Mouse (Mus musculus) forebrain, embryonic 13.5 days (tissue): Measurements from ENCODE around the gene Ptprj. TPM values are rescaled to one million over a fixed set of nuclear protein-coding genes. Genes with fewer than 3 reads are reported as not detected.

ENCODE experiments used
- ATAC-seq: fragments of 200-750 bp; cut with Nextera tagmentation; 2 replicates; pipeline ENCODE4 v1.8.0; 2017
- H3K27ac ChIP-seq: fragments of 300-500 bp; sonication (generic); 2 replicates; pipeline ENCODE4 v1.5.1; 2015; ENCODE audit warnings: inconsistent platforms, mild to moderate bottlenecking, moderate library complexity
- H3K27me3 ChIP-seq: fragments of 300-500 bp; sonication (generic); 2 replicates; pipeline ENCODE4 v1.6.1; 2015; ENCODE audit warnings: mild to moderate bottlenecking, inconsistent platforms
- H3K36me3 ChIP-seq: fragments of 300-500 bp; sonication (generic); 2 replicates; pipeline ENCODE4 v1.6.1; 2015; ENCODE audit warnings: mild to moderate bottlenecking, inconsistent platforms; ENCODE audit not compliant: poor library complexity, severe bottlenecking
- H3K4me1 ChIP-seq: fragments of 300-500 bp; sonication (generic); 2 replicates; pipeline ENCODE4 v1.6.1; 2015; ENCODE audit warnings: inconsistent platforms
- H3K4me2 ChIP-seq: fragments of 300-500 bp; sonication (generic); 2 replicates; pipeline ENCODE4 v1.6.1; 2015; ENCODE audit warnings: inconsistent platforms, mild to moderate bottlenecking, moderate library complexity
- H3K4me3 ChIP-seq: fragments of 300-500 bp; sonication (generic); 2 replicates; pipeline ENCODE4 v1.5.1; 2015; ENCODE audit warnings: mild to moderate bottlenecking, inconsistent platforms
- H3K9ac ChIP-seq: fragments of 300-500 bp; sonication (generic); 2 replicates; pipeline ENCODE4 v1.6.1; 2015; ENCODE audit warnings: mild to moderate bottlenecking, inconsistent platforms
- H3K9me3 ChIP-seq: fragments of 300-500 bp; sonication (generic); replicated peaks from 2 replicates; pipeline ENCODE4 v1.6.1; 2016; ENCODE audit warnings: inconsistent platforms
- WGBS: fragments of 180-500 bp; shearing (Covaris S2); methylation state at CpG from one replicate; pipeline ENCODE4 v1.1.7; 2015; 5-methylcytosine and 5-hydroxymethylcytosine counted together
- polyA plus RNA-seq: library from polyadenylated mRNA; unstranded; fragments of >200 nt; fragmentation: Nextera tagmentation; extraction: Ambion mirVana; gene quantifications from 2 replicates; pipeline ENCODE4 v1.2.1, GENCODE M21; 2015

Gene Ptprj
- 2.1 and 2.2 TPM in 2 replicates for polyA plus RNA-seq

DNA sequence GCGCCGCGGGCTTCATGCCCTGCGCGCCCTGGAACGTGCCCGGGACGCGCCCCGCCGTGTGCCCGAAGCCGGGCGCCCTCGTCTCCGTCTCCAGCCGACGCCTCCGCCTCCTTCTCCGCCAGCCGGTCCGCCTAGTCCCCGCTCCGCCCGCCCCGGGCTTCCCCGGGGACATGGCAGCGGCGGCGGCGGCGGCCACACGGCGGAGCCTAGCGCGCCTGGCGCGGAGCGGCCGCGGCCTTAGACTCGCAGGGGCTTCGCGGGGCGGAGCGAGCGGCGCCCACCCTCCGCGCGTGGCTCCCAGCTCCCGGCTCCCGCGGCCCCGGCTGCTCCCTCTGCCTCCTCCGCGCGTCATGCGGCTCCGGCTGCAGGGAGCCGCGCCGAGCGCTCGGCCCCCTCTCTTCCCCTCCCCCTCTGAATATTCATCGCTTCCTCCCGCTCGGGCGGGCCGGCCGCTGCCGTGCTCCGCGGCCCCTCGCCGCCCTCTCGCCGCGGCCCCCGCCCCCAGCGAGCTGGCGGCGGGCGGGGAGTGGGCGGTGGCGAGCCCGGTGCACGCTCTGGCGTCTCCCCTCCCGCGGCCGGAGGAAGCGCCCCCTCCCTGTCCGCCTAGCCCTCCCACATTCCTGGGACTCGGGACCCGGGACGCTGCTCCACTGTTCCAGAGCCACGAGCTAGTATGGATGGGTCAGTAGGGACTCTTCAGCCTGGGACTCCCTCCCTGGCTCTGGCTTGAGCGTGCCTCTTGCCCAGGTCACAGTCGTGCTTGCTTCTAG lies at the start of gene Ptprj:
TSS of gene Ptprj (minus strand) at position 412 of the 770 bp plus-strand sequence.
- Histone ChIP-seq H3K9ac (peak within 1 kb of the TSS; percentile 81), H3K4me3 (peak within 1 kb of the TSS; percentile 81), H3K27me3 (peaks cover 7% of the 10 kb centered on the region; the same call in 1 of the 2 replicates), H3K27ac (peak within 1 kb of the TSS; percentile 75), H3K4me1 (peaks cover 12% of the 10 kb centered on the region), H3K9me3 (no peaks in the 10 kb centered on the region), H3K36me3 (no peaks in the 10 kb centered on the region), H3K4me2 (peak within 1 kb of the TSS; percentile 97)
- ATAC-seq: peak; percentile 86
- whole genome bisulfite sequencing: under 1% methylated on average over 60 of the region's 100 CpGs

DNA sequence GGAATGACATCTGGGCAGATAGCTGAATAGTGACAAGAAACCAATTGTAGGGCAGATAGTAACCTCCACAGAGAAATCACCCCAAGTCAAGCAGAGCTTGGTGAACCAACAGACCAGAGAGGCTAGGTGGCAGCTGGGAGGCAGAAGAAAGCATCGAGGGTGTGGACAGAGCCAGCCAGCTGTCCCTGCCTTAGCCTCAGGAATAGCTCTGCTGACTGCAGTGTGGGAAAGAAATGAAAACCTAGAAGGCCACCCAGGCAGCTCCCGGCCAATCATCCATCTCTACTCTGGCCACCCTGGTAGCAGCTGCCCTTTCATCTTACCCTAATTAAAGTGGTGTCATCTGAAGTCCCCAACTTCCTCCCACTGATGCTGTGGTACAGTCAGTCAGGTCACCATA lies 49.1 kb upstream of the Ptprj start:
- Histone ChIP-seq H3K27ac (no peak overlapping the region), H3K36me3 (no peaks in the 10 kb centered on the region), H3K4me1 (no peaks in the 10 kb centered on the region), H3K9ac (no peak overlapping the region), H3K4me3 (no peak overlapping the region), H3K9me3 (no peaks in the 10 kb centered on the region), H3K4me2 (no peak overlapping the region), H3K27me3 (no peaks in the 10 kb centered on the region)
- ATAC-seq: no peak
- WGBS: 70% methylated on average over 2 of the region's 2 CpGs

DNA sequence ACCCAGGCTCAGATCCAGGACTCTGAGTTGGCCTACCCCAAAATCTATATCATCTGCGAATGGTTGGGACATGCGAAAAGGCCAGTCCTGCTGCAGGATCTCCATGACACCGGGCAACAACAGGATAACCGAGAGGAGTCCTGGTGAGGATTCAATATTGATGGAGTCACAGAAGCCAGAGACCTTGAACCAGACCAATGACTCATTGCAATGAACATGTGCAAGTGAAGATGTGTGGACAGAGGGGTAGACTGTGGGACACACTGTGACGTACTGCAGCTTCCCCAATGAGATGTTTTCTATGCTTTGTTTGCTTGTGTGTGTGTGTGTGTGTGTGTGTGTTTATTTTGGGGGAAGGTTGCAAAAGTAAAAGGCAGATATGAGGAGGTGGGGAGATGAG lies 47.8 kb upstream of the Ptprj start:
- H3K4me1 ChIP-seq: 0 out of 2 replicates have a peak, but pooled peaks cover 4% of the 10 kb centered on the region
- no peak overlapping the region for H3K27ac ChIP-seq
- H3K36me3 ChIP-seq: no peaks in the 10 kb centered on the region
- H3K4me2 ChIP-seq: no peak overlapping the region
- H3K9ac ChIP-seq: no peak overlapping the region
- H3K27me3 ChIP-seq: no peaks in the 10 kb centered on the region
- H3K4me3 ChIP-seq: no peak overlapping the region
- ATAC-seq: no peak
- H3K9me3 ChIP-seq: no peaks in the 10 kb centered on the region
- WGBS: 91% methylated on average over 5 of the region's 5 CpGs

DNA sequence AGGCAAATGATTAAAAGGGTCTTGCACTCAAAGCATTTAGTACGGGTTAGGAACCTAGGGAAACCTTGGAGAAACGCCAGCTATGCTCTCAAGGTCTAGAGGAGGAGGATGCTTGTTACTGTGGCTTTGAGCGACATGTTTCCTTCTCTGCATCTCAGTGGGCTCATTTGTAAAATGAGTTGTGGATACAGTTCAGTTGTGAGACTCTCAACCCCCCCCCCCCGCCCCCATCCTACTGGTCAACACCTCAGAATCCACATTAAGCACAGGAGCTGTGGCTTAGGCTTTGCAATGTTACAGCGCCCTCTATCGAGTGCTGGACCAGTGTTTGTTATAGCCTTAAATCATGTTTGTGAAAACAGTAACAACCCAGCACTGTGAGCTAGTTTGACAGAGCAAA lies 44.5 kb upstream of the Ptprj start:
- H3K4me2 ChIP-seq: no peak overlapping the region
- ATAC-seq: peak; percentile 85
- H3K9me3 ChIP-seq: no peaks in the 10 kb centered on the region
- no peaks in the 10 kb centered on the region for H3K36me3 ChIP-seq
- H3K9ac ChIP-seq: no peak overlapping the region
- no peaks in the 10 kb centered on the region for H3K27me3 ChIP-seq
- WGBS: 6% methylated on average over 6 of the region's 6 CpGs
- H3K27ac ChIP-seq: no peak overlapping the region
- H3K4me3 ChIP-seq: no peak overlapping the region
- H3K4me1 ChIP-seq: 0 out of 2 replicates have a peak, but pooled peaks cover 4% of the 10 kb centered on the region

DNA sequence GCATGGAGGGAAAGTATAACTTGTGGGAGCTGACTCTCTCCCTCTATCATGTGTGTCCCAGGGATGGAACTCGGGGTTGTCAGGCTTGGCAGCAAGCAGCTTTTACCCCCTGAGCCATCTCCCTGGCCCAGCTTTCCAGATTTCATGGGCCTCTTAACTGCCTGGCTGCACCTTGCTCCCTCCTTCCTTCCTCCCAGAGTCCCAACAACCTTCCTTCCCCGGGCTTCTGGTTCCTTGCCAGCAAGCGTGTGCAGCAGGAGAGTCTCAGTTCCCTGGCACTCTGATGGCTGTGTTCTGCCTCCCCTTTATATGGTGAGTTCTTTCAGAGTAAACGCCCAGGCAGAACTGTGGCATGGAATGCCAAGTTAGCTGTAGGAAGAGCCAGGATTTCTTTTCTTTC lies 43.9 kb upstream of the Ptprj start:
- 0 out of 2 replicates have a peak, but pooled peaks cover 4% of the 10 kb centered on the region for H3K4me1 ChIP-seq
- H3K9me3 ChIP-seq: no peaks in the 10 kb centered on the region
- H3K9ac ChIP-seq: no peak overlapping the region
- ATAC-seq: peak; percentile 70
- H3K27ac ChIP-seq: no peak overlapping the region
- H3K4me2 ChIP-seq: no peak overlapping the region
- H3K4me3 ChIP-seq: no peak overlapping the region
- WGBS: 26% methylated on average over 4 of the region's 4 CpGs
- H3K27me3 ChIP-seq: no peaks in the 10 kb centered on the region
- H3K36me3 ChIP-seq: no peaks in the 10 kb centered on the region

DNA sequence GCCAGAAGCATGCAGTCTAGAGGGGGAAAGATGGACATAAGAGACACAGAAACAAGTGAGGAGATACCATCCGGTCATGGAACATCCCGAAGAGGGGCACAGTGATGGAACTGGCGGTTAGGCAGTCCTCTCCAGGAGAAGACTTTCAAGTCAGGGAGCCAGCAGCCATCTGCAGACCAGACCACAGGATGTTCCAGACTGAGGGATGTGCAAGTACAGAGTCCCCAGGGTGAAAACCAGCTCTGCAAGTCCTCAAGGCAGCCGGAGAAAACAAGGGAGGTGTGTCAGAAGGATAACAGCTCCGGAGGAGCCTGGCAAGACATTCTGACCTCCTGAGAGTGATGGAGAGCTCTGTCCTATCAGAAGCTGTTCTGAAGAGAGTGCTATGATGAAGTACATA lies 40.4 kb upstream of the Ptprj start:
- Histone ChIP-seq H3K9me3 (no peaks in the 10 kb centered on the region), H3K4me2 (no peak overlapping the region), H3K36me3 (no peaks in the 10 kb centered on the region), H3K9ac (no peak overlapping the region), H3K4me3 (no peak overlapping the region), H3K27ac (no peak overlapping the region), H3K27me3 (no peaks in the 10 kb centered on the region), H3K4me1 (0 out of 2 replicates have a peak, but pooled peaks cover 4% of the 10 kb centered on the region)
- 88% methylated on average over 5 of the region's 5 CpGs for WGBS
- ATAC-seq: no peak

DNA sequence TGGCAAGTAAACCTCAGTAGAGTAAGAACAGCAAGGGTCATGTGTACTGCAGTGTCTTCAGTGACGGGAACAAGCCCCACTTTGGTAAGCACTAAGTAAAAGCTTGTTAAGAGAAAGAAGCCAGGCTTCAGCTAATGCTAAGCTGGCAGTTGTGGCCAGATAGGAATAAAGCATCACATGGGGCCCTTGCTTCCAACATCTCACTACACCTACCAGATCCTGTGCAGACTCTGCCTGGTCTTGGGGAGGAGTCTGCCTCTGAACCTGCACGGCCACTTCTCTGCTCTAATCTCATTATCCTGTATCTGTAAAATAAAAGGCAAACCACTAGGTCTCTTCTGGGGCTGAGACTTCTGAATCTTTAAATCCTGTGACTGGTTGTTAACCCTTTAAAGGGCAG lies 39.2 kb upstream of the Ptprj start:
- no peaks in the 10 kb centered on the region for H3K36me3 ChIP-seq
- no peak overlapping the region for H3K27ac ChIP-seq
- WGBS: 22% methylated on average over 2 of the region's 2 CpGs
- H3K4me3 ChIP-seq: no peak overlapping the region
- 0 out of 2 replicates have a peak, but pooled peaks cover 4% of the 10 kb centered on the region for H3K4me1 ChIP-seq
- H3K9ac ChIP-seq: no peak overlapping the region
- no peak overlapping the region for H3K4me2 ChIP-seq
- no peak for ATAC-seq
- H3K9me3 ChIP-seq: no peaks in the 10 kb centered on the region
- no peaks in the 10 kb centered on the region for H3K27me3 ChIP-seq

DNA sequence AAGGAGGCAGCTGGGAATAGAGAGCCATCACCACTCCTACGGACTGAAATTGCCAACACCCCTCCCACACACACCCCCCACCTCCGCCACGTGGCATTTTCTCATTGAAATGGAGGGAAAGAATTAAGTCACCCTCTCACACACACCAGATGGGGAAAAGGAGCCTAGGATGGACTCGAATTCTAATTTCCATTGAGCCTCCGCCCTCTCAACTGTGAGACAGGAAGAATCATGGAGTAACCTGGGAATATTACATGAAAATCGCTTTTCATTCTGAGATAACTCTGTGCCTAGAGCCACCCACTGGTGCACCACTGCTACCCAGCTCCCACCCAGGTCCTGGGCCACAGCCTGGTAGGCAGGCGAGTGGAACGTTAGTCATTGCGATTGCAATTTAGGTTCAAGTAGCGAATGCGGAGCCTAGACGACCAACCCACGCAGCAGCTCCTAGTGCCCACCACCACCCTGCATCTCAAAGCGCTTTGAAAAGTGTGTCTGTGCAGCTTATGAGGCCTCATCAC lies 34.3 kb upstream of the Ptprj start:
- ATAC-seq: no peak
- Histone ChIP-seq H3K9ac (no peak overlapping the region), H3K4me3 (no peak overlapping the region), H3K4me1 (no peaks in the 10 kb centered on the region), H3K27me3 (no peaks in the 10 kb centered on the region), H3K27ac (no peak overlapping the region), H3K9me3 (no peaks in the 10 kb centered on the region), H3K36me3 (no peaks in the 10 kb centered on the region), H3K4me2 (no peak overlapping the region)
- WGBS: 85% methylated on average over 14 of the region's 14 CpGs

DNA sequence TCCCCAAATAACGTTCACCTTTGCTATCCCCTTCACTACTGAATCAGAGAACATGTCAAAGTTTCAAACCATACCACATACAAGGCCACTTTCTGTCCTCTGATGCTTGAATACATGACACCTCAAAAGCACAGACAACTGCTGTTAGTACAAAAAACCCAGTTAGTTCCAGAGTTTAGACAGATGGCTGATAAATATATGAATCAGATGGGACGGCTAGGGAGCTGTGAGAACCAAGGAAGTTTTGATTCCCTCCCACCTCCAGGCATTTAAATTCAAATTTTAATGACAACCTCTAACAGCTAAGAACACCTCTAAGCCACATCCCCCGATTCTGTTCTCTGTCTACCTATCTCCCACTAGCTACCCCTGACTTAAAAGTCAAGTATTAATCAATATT lies 33.1 kb upstream of the Ptprj start:
- Histone ChIP-seq H3K4me1 (no peaks in the 10 kb centered on the region), H3K27ac (no peak overlapping the region), H3K36me3 (no peaks in the 10 kb centered on the region), H3K4me2 (no peak overlapping the region), H3K9me3 (no peaks in the 10 kb centered on the region), H3K27me3 (no peaks in the 10 kb centered on the region), H3K9ac (no peak overlapping the region), H3K4me3 (no peak overlapping the region)
- no peak for ATAC-seq
- WGBS: 82% methylated on average over 3 of the region's 3 CpGs

DNA sequence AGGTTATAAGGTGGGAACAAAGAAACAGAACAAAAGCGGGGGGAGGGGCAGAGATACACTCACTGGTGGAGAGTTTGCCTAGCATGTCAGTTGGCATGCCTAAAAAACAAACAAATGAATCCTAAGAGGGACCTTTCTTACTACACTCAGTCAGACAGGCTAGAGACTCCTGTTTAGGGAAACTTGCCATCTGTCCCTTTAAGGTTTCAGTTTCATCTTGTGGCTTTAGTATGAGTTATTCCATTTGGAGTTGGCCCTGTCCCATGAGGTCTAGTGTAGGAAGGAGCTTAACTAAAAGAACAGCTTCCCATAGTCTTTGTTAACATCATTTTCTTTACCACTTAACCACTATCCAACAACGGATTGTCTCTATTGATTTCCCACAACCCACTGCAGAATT lies 32.6 kb upstream of the Ptprj start:
- Histone ChIP-seq H3K9ac (no peak overlapping the region), H3K4me2 (no peak overlapping the region), H3K4me3 (no peak overlapping the region), H3K27ac (no peak overlapping the region), H3K4me1 (no peaks in the 10 kb centered on the region), H3K36me3 (no peaks in the 10 kb centered on the region), H3K27me3 (no peaks in the 10 kb centered on the region), H3K9me3 (no peaks in the 10 kb centered on the region)
- ATAC-seq: no peak
- WGBS: 84% methylated on average over 2 of the region's 2 CpGs

DNA sequence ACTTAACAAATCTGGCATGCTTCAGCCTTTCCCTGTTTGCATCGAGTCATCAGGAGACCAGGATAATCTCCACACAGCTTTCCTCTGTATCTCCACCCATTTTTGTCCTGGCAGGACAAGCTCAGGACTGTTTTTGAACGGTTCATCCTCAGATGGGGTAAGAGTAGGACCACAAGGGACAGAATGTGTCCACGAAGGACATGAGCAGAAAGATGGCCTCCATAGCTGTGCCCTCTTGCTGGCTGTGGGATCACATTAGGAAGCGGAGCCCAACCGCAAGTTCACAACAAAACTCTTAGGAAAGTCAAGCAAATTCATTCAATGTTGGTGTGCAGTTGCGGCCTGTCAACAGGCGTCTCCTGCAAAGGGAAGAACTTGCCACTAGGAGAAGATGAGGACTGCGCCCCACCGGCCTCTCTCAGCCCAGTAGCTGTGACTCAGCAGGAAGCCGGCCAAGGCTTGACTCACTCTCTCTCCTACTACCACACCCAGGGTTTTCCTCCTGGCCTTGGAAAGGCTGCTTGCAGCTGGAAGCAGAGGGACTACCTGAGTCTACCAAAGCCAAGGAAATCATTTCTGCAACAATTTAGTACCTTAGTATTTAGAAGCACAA lies 31.6 kb upstream of the Ptprj start:
- WGBS: 82% methylated on average over 10 of the region's 10 CpGs
- H3K27ac ChIP-seq: no peak overlapping the region

DNA sequence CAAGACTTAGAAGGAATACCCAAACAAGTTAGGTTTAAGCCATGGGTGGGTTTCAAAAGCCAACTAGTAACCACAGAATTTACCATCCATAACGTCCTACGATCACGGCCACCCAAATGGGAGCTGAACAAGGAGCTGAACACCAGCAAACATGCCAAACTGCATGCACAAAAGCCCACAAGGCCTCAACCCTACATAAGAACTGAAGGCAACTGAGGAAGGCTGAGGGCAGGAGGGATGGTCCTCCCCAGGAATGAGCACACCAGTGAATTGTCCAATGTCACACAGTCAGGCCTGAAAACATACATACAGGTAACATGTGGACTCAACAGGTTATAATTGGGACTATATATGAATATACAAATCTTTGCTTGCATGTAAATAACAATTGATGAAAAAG lies 20.6 kb upstream of the Ptprj start:
- 94% methylated on average over 3 of the region's 3 CpGs for WGBS
- Histone ChIP-seq H3K9me3 (no peaks in the 10 kb centered on the region), H3K4me1 (no peaks in the 10 kb centered on the region), H3K4me2 (no peak overlapping the region), H3K9ac (no peak overlapping the region), H3K4me3 (no peak overlapping the region), H3K27me3 (no peaks in the 10 kb centered on the region), H3K27ac (no peak overlapping the region), H3K36me3 (no peaks in the 10 kb centered on the region)
- ATAC-seq: no peak

More for the DNA sequence above, 31.6 kb upstream of the Ptprj start:
- Histone ChIP-seq H3K36me3 (no peaks in the 10 kb centered on the region), H3K9ac (no peak overlapping the region), H3K27me3 (no peaks in the 10 kb centered on the region), H3K4me2 (no peak overlapping the region), H3K4me3 (no peak overlapping the region), H3K4me1 (no peaks in the 10 kb centered on the region), H3K9me3 (no peaks in the 10 kb centered on the region)
- ATAC-seq: no peak
